Mouse (Mus musculus) left cerebral cortex, postnatal 10 days (tissue): Measurements from ENCODE around the gene Notch1. TPM values are rescaled to one million over a fixed set of nuclear protein-coding genes. Genes with fewer than 3 reads are reported as not detected.

Experiments used
- DNase-seq, 2 experiments: peaks; one replicate each; pipeline ENCODE4 v3.0.0; 2021 to 2022; ENCODE audit warnings: low spot score in 2 of 2, mixed read lengths in 1 of 2; ENCODE audit errors: extremely low spot score in 1 of 2
- intact Hi-C: fragments of 180-260 bp; cut with DNase I; formaldehyde crosslinking; loops from one replicate; pipeline ENCODE4 v1.15.1; 2025
- total RNA-seq, 2 experiments: library from RNA; stranded (reverse); gene quantifications; 2 replicates each; pipeline ENCODE4 v1.2.3; 2021

The Notch1 gene
- total RNA-seq, 2 experiments from 2014 or later: 26.4 to 30.5 TPM

DNA sequence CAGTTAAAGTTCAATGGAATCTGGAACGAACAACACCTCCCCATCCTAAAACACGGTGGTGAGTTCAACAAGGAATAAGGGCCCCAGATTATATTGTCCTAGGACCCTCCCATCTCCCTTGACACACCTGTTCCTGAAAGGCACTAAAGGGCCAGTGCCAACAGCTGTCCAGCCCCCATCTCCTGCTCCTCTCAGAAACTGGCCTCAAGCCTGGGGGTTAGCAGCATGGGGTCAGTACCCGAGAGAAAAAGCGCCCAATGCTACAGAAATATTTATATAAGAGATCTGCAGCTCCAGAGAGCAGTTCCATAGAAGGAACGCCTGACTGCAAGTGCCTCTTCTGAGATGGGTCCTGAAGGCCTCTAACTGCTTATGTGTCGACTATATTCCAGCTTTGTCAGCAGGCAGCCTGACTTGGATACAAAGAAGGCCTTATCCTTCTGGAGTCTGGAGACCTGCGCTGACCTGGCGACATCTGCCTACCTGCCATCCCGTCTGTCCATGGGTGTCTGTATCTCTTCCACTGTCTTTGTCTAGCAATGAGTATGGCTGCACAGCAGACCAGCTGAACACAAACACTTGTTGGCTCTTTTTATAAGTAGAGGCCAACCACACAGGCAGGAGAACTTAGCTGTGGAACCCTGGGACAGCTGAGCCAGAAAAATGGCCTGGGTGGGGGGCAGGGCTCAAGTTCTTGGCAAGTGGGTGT lies 11.5 kb downstream of the Notch1 start:
- intact Hi-C loops: loop anchor here (5.0 kb wide), 1 partner anchor 32 kb away; no protein-coding TSS in a partner anchor
- DNase-seq: no peak

DNA sequence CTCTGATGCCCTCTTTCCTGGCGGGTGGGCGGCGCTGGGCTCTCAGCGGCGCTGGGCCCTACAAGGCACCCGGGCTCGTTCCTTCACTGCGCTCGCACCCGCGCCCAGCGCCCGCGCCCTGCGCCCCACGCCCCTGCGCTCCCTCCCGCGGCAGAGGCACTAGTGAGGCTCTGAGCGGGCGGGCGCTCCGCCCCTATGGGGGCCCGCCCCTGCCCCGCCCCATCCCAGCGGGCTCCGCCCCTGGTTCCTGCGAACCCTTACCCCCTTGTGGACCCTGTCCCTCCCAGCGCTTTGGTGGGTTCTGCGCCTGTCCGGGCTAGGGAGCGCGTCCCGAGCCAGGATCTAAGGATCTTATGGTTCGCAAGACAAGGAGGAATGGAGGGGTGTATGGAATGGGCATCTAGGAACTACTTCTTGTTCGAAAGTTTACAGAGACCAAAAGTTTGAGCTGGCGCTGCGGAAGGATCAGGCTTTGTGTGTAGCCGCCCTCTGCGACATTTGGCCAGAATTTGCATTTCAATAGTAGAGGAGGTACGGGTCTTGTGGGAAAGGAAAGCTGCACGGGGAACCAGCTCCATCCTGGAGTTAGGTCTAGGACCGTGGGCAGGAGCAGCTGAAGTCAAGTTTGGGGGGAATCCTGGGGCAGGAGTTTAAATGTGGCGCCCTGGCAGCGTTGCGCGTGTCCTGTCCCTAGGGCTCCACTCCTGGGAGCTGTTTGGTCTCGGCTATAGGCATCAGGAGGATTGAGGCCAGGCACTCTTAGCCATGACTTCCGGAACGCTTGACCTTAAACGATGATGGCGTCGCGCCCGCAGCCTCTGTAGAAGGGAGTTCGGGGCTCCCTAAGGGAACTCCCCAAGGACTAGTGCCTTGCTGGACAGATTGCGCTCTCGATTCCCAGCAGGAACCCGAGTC lies 12.5 kb downstream of the Notch1 start:
- DNase-seq: peak in 1 of 2 experiments; percentile 89
- intact Hi-C loops: loop anchor here (5.0 kb wide), 1 partner anchor 33 kb away; no protein-coding TSS in a partner anchor

DNA sequence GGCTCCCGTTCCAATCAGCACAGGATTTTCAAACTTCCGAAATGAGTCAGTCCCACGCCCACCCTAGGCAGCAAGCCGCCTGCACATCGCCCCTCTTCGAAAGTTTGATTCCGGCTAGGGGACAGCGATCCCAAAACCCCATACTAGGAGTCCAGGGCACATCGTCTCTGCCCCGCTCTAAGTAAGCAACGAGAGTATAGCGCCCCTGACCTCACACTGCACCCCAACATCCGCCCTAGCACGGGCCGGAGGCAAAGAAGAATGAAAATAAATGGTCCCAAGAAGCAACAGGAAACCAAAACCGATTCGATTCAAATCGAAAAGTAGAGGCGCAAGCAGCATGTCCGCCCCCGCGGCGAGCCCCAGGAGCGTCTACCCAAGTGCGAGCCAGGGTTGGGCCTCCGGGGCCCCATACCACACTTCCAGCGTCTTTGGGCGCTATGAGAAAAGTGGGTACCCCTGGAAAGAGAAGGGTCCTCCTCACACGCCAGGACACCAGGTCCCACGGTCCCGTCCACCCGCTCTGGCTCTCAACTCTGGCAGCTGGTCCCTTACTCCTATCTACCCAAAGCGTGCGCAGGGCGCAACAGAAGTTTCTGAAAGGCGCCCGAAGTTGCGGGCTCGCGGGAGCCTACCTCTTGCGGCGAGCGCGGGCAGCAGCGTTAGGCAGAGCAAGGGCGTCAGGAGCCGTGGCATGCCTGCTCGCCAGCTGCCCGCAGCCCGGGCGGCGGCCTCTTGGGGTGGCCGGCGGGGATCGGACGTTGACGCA lies 13.4 kb downstream of the Notch1 start:
- intact Hi-C loops: loop anchor here (5.0 kb wide), 1 partner anchor 34 kb away; no protein-coding TSS in a partner anchor
- DNase-seq: peak in 1 of 2 experiments; percentile 37

DNA sequence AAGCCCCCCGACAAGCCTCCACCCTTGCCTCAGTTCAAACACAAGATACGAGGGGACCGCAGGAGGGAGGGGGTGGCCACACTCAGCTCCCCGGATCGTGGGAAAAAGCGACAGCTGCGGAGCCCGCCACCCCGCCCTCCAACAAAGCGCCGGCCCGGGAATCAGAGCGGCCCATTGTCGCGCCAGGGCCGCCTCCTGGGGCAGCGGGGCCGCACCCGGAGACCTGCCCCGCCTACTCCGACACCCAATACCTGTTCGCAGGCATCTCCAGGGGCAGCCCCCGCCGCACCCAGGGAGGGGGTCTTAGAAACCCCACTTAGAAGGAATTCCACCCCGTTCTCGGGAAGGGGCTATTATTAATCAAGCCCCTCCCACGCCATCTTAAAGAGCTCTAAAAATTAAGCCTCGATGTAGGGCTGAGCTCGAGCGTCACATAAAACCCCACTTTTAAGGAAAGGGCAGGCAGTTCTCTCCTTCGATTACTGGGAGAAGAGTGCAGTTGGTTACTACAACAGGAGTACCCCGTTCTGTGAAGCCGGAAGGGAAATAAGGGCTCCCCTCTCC lies 14.1 kb downstream of the Notch1 start:
- peak in 1 of 2 experiments; percentile 84 for DNase-seq
- intact Hi-C loops: loop anchor here (5.0 kb wide), 1 partner anchor 35 kb away; no protein-coding TSS in a partner anchor

DNA sequence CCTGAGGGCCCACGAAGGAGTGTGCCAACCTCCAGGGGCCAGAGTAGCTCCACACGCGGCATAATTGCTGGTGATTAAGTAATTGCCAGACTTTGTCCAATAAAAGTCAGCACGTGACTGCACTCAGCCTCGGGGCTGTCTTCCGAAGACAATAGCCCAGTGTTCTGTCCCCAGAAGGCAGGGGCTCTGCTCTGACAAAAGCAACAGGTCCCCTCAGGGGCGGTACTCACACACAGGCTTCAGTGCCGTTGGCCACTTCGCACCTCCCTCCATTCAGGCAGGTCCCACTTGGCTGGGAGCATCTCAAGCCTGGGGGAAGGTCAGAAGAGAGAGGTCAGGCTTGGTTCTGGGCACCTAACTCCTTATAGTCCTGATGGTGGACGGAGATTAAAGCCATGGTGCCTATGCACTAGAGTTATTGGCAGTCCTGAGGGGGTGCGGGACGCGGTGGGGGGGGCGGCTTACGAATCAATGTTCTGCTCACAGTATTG lies 14.8 kb downstream of the Notch1 start:
- intact Hi-C loops: loop anchor here (5.0 kb wide), 1 partner anchor 36 kb away; no protein-coding TSS in a partner anchor
- DNase-seq: peak in 1 of 2 experiments; percentile 62

DNA sequence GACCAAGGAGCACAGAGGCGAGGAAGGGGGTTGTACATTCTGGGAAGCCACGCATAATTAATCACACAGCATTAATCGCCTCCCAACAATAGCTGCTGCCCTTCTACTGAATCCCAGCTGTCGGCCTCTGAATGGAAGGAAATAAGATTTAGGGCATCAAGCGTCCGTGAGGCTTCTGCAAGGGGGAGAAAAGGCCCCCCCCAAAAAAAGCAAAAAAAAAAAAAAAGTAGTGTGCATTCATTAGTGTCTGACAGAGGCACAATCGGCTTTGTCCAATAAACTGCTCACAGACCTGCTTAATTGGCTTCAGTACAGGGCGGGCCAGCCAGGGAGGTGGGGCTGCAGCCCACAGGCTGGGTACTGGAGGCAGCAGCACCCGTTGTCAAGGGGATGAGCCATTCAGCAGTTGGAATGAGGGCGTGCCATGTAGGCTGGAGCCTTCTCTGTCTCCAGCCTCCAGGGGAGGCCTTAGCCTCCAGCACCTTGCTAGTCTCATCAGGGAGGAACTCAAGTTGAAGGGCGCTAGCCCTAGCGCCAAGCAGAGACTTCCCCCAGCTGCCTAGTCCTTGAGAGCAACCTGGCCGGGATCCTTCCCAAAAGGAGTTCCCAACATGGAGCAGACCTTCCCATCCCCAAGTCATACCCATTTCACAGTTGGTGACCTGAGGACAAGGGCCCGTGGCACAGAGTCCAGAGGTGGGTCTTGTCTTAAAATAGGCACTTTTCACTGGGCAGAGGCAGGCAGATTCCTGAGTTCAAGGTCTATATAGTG lies 15.7 kb downstream of the Notch1 start:
- intact Hi-C loops: loop anchor here (5.0 kb wide), 1 partner anchor 37 kb away; no protein-coding TSS in a partner anchor
- DNase-seq: peak; percentile 75 to 76

DNA sequence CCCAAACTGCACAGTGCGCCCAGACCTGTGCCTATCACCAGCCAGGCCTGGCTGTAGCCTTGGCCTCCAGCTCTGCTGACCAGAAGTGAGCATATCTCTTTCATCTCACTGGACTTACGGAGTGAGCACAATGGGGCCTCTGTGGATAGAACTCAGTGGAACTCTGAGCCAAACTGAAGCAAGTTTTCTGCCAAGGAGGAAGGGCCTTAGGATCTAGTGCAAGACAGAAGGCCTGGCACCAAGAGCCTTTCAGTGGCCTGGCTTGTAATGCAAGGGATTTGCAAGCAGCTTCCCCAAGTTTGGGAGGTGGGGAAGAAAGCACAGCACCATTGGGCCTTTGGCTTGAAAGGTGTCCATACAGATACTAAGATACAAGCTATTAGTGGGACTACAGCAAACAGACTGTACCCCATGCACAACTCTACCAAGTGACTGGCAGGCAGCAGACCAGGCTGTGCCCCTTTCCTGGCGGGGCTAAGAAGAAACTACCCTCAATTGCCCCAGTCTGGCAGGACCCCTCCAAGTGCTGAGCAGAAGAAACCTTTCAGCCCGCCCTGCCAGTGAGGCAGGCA lies 16.4 kb downstream of the Notch1 start:
- intact Hi-C loops: loop anchor here (5.0 kb wide), 1 partner anchor 37 kb away; no protein-coding TSS in a partner anchor
- DNase-seq: peak in 1 of 2 experiments; percentile 43

DNA sequence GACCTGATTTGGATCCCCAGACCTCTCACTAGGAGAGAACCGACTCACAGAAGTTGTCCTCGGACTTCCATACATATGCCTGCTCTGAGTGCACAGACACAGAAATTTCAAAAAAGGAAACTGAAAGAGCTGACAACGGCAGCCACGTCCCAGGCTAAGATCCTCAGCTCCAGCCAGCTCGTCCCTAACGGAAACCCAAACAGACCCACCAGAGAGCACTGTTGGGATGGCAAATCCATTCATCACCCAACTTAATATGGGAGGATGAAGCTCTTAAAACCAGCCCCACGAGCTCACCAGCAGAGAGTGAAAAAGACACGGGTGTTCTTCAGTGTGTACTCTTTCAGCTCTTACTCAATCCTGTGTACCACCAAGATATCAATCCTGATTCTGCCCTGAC lies 17.8 kb downstream of the Notch1 start:
- no peak for DNase-seq

DNA sequence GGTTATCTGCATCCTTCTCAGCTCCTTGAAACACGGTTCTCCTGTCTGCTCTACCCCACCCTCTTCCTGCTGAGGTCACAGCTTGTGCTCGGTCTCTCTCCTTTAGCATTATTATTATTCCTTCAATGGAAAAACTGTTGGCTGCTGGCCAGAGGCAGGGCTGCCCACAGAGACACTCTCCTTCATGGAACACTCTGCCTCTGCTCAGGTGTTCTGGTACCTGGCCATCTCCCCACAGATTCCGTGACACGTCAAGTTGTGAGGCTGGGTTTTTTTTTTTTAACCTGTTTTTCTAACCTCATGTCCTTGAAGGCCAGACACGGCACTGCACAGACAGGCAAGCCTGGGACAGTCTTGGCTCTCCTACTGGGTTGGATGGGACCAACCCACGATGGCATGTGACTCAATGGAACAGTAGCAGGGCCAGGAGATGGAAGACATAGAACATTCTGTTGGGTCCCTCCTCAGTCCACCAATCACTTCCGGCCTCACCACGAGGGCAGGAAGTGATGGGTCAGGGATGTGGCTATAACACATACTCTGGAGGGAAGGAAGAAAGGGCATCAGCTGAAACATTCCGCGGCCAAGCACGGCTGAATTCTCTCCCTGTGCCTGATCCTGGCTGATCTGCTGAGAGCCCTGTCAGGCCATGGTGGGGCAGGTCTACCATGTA lies 18.5 kb downstream of the Notch1 start:
- DNase-seq: peak in 1 of 2 experiments; percentile 60
- intact Hi-C loops: no loop called here

More for the DNA sequence above, 17.8 kb downstream of the Notch1 start:
- intact Hi-C loops: no loop called here

DNA sequence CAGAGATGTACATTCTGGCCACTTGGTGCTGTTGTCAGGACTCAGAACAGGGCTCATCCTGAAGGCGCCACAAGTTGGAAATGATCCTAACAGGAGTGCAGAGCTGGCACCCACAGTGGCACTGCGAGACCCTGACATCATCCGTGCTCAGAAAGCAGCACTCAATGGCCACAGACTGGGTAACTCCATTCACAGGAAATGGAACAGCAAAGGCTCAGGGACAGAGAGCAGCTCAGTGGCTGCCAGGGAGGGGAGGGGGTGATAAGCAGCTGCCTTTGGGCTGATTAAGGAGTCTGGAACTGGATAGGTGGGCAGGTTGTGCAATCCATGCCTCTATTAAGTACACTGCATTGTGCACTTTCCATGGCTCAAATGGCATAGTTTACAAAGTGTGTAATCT lies 20.0 kb downstream of the Notch1 start:
- intact Hi-C loops: no loop called here
- DNase-seq: peak in 1 of 2 experiments; percentile 22

DNA sequence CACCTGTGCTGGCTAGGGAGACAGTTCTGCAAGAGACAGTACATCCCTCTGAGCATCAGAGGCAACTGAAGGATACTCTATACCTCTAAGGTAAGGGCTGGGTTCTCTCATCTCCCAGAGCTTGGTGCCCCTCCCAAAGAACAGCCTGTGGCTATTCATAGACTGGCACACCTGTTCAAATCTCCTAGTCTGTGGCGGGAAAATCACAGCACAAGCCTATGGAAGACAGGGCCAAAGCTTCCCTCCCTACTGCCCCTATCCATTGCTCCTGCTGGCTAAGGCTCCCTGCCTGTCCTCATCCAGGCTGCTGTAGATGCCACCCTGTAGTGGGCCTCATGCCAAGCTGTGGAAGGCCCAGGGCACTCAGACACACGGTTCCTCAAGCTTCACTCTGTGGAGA lies 20.8 kb downstream of the Notch1 start:
- DNase-seq: peak in 1 of 2 experiments; percentile 20
- intact Hi-C loops: no loop called here

DNA sequence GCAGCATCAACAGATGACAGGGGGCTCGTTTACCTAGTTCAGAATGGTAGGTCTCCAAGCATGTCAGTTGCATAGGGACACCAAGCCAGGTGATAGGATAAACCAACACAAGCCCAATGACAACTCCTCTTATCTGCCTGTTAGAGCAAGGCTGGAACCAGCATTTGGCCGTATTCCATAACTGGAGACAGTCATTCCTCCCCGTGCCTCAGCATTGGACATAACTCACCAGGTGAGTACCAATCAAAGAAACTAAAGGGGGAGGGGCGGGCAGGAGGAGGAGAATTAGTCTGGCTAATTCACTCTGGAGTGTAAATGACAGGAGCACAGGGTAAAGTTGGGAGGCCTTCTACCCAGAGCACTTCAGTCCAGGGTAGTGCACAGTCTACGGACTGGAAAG lies 21.5 kb downstream of the Notch1 start:
- intact Hi-C loops: no loop called here
- DNase-seq: no peak

DNA sequence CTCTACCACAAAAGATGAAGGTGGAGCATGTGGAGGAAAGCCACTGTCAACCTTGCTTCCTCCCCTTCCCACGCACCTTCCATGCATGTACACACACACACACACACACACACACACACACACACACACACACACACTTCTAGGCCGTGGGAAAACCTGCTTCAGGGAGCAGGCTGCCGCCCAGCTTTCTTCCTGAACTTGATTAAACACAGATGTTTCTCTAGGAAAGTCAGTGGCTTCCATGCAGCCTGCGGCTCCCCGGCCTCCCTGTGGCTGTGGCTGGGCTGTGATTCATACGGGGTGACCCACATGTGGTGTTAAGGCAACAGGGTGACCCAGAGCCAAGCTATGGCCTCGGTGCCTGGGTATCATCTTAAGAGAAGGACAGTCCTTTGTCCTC lies 22.1 kb downstream of the Notch1 start:
- DNase-seq: no peak
- intact Hi-C loops: no loop called here

DNA sequence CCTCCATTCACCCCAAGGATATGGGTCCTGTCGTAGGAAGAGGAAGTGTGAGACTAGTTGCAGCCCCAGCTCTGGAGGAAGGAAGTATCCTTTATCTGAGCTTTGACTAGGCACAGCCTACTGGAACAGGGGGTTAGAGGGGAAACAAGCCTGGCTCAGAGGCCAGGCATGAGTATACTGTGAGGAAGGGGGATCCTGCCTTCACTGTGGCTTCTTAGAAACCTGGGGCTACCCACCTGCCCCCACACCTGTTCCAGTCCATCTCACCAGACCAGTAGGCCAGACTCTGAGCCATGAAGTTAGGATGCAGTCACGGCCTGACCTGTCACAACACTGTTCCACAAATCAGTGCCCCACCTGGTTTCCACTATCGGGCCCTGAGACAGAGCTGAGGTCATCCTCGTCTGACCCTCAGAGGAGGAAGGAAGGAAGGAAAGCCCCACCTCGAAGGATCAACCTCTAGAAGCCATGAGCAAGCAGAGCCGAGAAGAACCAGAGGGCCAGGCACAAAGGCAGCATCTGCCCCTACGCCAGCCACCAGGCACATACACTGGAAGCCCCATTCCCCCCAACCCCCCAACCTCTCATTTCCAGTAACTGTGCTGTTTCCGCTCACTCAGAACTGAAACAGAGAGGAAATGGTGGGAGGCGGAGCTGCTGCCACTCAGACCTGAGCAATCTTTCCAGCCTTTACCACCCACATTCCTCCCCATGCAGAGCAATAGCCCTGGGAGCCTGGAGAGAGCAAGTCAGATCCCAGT lies 23.3 kb downstream of the Notch1 start:
- DNase-seq: no peak
- intact Hi-C loops: no loop called here

DNA sequence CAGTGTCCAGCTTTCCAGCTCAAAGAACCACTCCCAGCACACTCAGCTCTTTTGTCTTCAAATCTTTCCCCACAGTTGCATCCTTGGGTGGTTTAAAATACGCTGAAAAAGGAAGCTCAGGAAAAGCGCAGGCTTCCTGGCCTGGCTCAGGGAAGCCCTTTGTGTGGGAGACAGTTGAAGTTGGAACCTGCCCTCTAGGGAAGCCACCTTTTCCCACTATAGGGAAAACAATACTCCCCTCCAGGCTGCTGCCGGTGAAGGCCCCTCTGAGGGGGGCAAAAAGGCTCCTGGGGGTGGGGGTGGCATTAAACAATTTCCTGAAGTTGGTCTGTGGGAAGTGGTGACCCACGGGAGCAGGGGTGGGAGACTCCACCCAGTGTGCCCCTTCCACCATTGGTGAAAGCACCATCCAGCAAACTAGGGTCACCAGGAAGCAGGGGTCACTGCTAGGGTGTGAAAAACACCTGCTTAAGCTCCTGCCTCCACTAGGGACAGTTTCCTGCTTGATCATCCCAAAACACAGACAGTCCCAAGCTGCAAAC lies 25.6 kb downstream of the Notch1 start:
- no peak for DNase-seq
- intact Hi-C loops: no loop called here
